Mouse (Mus musculus) kidney, postnatal 25 days (tissue): Measurements from ENCODE around the gene Hist2h3c2.
"Not testable (repeated sequence)": the region's sequence is repeated elsewhere in the genome, so short reads cannot be mapped to it uniquely, and the experiment has no call there.

Experiments
- DNase-seq, 2 experiments: peaks; one replicate each; pipeline ENCODE4 v3.0.0; 2021; ENCODE audit warnings: mixed read lengths in 2 of 2

Hist2h3c2 gene

DNA sequence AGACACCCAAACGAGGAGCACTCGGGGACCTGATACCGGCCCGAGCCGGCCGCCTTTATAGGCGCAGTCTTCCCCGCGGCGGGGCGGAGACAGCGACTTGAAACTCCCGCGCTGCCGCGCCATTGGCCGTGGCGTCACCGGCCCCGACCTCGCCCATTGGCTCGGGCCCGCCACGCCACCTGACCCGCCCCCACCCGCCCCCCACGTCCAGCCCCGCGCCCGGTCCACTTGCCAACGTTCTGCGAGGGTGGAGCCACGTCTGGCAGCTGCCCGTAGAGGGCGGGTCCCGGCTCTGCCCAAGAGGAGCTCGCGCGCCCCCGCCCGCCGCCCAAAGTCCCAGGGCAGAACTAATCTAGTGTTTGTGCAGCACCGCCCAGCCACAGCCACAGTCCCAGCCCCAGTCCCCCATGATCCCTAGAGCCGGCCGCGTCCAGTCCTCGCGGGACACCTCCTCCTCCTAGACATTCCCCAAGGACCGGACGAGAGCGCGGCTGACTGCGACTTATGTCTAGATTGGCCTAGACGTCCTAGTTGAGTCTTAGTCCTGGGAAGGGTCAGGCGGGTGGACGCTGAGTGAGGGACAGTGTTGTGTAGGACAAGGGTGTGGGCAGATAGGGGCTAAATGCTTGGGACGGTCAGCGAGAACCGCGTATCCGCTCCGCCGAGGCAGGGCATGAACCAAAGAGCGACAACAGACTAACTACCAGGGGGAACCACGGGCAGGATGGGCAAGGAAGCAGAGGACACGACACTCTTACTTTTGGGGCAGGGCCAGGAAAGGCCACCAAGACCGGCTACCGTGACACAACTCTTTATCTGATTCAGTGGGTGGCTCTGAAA, at the start of gene Hist2h3c2:
Gene Hist2h3c2 (minus strand): TSS at position 174 of the 840 bp plus-strand sequence.
- DNase-seq = peak in 1 of 2 experiments; percentile 73

DNA sequence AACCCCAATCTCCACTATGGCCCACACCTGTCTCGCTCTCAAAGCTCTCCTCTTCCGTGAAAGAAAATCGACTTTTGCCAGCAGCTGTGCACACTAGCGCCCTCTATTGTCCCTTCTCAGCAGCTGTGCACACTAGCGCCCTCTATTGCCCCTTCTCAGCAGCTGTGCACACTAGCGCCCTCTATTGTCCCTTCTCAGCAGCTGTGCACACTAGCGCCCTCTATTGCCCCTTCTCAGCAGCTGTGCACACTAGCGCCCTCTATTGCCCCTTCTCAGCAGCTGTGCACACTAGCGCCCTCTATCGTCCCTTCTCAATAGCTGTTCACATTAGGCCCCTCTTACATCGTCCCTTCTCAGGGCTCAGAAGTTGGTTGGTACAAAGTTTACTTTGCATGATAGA, 48.4 kb upstream of the Hist2h3c2 start:
- not testable (repeated sequence) for DNase-seq

DNA sequence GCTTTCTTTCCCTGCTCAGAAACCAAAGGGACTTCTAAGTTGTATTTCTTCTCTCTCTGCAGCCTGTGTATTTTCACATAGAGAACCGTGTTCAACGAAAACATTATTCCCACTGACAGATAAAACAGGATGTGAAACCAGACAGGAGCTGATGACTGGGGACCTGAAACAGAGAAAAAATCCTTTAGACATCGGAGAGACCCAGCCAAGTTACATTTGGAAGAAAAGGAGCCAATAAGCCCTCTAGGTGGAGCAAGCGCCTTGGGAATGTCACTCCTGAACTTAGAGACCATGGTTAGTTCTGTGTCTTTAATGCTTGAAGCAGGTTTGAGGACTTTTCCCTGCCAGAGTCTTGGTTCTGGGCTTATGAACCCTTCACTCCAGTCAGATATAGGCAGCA, 45.5 kb upstream of the Hist2h3c2 start:
- DNase-seq = peak in 1 of 2 experiments; percentile 46

DNA sequence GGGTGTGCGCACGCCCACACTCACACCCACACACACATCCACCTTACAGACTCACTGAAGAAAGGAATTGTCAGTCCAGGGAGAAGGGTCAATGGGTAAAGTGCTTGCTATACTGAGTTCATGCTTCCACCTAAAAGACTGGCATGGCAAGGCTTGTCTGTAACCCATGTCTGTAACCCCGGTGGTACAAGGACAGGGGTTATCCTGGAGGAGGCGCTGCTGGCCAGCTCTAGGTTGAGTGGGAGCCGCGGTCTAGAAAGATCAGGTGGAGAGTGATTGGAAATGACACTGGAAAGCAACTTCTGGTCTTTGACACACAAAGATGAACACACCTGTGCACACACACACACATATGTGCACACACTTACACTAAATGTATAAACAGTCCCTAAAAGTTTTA, 41.7 kb upstream of the Hist2h3c2 start:
- DNase-seq = no peak

DNA sequence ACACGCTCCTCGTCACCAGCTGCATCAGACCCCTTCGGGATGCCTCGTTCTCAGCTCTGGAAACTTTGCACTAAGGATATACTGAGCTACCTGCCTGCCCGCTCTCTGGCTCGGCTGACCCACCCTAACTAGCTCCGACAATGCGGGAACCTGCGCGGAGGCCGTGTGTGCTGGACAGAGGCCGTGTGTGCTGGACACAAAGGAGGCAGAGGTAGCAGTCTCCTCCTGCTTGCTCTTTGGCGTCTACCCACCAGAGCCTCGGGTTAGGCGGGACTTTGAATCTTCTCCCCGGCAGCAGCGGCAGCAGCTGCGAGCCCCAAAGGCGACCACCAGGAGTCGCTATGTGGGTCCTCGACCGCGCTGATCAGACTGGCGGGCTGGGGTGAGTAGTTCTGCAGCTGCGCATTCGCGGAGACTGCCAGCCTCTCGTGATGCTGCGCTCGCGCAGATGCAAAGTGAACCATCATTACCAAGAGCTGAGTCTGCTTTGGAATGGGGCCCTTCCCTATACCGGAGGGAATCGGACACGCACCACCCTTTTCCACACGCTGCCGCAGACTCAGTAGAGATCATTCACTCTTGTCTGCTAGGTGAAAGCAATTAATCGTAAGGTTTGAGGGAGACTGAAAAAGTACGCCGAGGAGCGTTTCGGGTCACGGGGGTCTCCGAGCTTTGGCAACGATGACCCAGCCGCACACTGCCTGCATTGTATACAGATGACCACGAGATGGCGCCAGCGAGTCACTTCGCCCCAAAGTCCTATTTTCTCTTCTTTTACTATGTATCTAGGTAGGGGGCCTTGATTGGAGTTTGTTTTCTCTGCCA, 39.1 kb upstream of the Hist2h3c2 start:
- peak; percentile 84 to 90 for DNase-seq

DNA sequence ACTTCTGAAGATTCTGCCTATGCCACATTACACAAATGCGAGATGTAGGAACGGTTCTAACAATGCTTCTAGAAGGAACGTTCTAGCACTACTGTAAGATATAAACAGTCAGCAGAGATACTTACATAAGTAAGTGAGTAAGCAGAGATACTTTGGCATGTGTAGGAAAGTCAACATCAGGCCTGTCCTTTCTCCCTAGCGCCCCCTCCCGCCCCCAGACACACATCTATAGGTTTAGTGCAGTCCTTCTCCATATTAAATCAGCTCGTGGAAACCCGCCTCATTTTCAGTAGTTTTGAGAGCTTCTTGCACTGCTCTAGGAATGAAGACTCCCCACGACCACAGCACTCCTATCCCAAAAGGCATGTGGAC, 38.5 kb upstream of the Hist2h3c2 start:
- no peak for DNase-seq

DNA sequence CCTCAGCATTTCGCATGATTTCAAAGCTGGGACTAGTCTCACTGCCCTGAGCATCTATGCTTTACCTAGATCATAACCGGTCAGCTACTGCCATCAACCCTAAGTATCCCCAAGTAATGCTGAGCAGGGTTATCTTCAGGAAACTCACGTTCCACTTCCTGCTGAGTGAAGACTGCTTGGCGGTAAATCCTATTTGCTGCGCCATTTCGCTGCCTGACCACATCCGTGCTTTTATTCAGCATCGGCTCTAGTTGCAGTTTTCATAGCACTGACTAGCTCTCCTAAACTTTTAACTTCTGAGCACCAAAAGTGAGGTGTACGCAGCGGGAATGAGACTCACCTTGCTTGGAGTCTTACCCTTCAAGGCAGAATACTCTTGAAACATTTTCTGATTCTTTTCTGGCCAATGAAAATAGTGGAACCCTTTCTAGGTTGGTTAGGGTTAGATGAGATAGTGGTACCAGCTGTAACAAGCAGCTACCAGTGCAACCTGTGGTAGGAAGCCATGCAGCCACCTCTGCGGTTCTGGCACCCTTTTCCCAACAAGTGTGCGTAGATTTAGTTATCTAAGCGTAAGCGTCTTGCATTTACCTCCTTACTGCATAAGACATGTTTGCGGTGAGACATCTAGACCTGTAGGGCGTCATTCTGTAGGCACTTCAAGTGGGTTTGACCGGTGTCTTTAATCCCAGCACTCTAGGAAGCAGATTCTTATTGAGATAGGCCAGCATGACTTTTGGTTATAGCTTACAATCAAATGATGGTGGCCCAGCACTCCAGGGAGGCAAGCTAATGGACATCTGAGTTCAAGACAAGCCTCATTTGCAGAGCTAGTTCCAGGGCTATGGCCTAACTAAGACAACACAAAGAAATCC, 34.9 kb upstream of the Hist2h3c2 start:
- DNase-seq = no peak

DNA sequence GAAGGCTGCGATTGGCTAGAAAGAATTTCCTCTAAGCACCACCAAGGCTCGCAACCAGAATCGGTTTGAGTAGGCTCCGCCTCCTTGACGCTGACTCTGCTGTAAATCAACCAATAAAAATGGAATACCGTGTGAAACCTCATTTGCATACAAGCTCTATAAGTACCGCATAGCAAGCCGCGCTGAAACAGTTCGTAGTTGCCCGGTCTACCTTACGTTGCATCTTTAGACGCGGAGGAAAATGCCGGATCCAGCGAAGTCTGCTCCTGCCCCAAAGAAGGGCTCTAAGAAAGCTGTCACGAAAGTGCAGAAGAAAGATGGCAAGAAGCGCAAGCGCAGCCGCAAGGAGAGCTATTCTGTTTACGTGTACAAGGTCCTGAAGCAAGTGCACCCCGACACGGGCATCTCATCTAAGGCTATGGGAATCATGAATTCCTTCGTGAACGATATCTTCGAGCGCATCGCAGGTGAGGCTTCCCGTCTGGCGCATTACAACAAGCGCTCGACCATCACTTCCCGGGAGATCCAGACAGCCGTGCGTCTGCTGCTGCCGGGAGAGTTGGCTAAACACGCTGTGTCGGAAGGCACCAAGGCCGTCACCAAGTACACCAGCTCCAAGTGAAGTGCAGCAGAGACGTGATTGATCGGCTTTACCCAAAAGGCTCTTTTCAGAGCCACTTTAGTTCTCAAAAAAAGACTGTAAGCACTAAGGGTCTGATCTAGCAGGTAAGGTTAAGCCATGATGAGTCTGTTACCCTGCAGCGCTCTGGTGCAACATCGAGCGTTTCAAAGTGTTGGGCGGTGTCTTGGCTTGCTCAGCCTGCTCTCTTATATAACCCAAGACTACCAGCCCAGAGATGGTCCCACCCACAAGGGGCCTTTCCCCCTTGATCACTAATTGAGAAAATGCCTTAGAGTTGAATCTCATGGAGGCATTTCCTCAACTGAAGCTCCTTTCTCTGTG, 30.9 kb upstream of the Hist2h3c2 start, which contains the start of gene Hist2h2bb:
Gene Hist2h2bb (plus strand): TSS at position 242 of the 964 bp plus-strand sequence.
- peak; percentile 94 to 97 for DNase-seq

DNA sequence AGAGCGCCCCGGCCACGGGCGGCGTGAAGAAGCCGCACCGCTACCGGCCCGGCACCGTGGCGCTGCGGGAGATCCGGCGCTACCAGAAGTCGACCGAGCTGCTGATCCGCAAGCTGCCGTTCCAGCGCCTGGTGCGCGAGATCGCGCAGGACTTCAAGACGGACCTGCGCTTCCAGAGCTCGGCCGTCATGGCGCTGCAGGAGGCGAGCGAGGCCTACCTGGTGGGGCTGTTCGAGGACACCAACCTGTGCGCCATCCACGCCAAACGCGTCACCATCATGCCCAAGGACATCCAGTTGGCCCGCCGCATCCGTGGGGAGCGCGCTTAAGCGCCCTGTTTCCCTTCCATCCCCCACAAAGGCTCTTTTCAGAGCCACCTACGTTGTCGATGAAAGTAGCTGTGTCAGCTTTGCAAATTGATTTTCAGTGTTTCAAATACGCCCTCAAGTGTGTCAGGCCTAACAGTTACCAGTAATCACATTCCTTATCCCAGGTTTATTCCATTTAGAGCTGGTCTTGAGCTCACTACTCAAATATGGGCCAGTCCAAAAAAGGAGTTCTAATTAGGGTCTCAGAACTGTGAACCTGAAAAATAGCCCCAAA, 29.9 kb upstream of the Hist2h3c2 start:
- not testable (repeated sequence) for DNase-seq

DNA sequence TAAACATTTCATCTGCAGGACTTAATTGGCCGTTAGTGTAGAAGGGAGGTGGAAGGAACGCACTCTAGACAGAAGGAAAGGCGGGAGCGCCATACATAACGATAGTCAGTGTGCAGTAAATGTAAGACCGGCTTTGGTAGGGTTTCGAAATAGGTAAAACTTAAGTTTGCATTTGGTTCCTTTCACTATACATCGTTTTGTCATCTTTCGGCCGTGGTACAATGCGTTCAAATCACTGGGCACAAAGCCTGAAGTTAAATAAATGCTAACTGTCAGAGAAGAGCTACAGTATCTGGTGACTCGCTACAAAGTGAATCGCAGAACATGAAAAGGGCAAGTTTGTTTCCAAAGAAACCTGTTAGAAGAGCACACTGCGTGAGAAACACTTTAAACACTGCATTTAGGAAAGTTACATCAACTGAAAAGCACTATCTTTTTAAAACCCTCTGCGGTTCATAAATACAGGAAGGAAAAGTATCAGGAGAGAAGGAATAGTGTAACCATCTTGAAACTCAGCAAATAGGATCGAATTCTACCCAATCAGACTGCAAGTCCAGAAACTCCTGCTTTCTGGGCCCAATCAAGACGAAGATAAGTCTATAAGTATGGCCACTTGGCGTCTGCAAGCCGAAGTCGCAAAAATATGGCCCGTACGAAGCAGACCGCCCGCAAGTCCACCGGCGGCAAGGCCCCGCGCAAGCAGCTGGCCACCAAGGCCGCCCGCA, 29.3 kb upstream of the Hist2h3c2 start, which contains the start of gene Hist2h3b:
Gene Hist2h3b (plus strand): TSS at position 604 of the 725 bp plus-strand sequence.
- peak; percentile 78 to 89 for DNase-seq

DNA sequence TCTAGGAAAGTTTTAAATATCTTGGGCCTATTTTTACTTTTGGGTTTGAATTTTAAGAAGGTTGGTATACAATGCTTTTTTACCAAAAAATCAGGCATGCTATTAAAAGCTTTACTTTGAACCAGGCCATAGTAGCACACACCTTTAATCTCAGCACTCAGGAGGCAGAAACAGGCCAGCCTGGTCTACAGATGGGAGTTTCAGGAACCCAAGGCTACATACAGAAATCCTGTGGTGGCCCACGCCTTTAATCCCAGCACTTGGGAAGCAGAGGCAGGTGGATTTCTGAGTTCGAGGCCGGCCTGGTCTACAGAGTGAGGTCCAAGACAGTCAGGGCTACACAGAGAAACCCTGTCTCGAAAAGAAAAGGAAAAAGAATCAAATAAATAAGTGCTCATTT, 28.6 kb upstream of the Hist2h3c2 start:
- DNase-seq = no peak

DNA sequence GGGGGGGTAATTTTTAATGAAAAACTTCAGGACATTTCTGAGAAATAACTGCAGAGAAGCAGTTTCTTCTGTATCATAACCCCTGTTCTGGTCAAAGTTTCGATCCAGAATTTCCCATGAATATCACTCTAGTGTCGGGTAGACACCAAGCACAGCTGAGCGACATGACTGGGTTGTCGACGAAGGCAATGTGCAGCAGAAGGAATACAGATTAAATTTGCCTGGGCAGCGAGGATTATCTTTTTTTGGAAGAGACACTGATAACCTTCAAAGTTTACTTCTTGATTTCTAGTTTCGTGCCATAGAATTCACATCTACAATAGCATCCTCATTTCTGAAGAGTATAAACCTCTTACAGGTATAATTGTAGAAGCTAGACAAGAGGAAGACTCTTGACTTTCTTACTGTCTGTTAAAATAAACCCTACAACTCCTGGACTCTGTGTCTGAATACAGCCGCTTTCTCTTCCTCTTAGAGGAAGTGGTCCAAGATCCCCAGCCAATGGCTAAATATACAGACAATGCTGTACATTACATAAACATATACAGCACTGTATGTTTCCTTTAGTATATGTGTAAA, 27.3 kb upstream of the Hist2h3c2 start:
- no peak for DNase-seq

DNA sequence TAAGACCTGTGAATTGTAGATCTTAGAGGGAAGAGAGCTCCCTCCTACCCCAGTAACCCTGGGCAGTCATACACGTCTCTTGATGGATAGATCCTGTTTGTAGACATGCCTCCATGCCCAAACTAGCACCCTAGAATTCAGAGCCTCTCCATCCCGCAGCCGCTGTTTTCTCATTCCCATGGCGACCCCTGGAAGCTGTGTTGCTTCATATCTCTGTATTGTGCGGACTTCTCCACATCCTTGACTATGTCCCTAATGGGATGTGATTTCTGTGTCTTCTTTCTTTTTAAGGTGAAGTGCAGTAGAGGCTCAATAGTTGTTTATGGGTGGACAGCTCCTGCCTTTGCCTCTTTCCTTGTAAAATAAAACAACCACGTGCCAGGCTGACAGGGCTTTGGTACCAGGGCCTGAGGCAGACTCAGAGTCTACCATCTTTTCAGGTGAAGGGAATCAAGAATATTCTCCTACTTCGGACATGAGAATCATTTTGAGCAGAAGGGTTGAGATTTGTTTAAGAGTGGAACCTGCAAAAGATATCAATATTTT, 25.6 kb upstream of the Hist2h3c2 start:
- DNase-seq = no peak

DNA sequence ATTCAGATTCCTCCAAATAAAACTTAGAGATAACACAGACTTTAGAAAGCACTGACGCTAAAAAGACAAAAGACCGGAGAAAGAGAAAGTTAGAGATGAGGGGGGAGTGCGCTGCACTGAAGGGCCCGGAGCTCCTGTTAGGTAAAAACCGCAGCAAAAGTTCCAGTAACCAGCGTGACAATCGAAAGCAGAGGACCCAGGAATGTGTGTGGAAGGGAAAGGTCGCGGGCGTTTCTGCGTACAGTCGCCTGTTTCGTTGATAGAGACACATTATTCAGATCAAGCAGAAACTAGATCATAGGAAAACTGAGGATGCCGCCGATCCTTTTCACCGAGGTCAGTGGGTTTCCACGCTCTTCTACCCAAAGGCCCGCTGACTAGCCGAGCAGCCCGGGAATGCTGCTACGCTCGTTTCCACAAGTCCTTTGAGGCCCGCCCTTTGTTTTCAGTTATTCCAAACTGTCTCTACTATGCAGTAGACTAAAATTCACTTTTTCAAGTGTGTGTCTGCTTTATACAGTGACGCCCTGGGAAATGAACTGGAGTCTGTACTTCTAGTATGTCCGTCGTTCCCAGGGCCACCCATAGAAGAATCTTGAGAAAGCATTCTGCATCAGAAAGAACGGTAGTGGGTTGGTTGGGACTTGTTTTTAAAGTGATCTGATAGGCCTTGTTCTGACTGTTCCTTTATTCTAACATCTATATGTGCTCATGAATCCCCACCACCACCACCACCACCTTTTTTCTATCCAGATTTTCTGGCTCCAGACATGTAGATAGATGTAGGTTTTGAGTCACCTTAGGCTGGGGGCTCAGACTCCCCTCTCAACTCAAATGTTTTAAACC, 24.9 kb upstream of the Hist2h3c2 start:
- peak; percentile 41 to 67 for DNase-seq

DNA sequence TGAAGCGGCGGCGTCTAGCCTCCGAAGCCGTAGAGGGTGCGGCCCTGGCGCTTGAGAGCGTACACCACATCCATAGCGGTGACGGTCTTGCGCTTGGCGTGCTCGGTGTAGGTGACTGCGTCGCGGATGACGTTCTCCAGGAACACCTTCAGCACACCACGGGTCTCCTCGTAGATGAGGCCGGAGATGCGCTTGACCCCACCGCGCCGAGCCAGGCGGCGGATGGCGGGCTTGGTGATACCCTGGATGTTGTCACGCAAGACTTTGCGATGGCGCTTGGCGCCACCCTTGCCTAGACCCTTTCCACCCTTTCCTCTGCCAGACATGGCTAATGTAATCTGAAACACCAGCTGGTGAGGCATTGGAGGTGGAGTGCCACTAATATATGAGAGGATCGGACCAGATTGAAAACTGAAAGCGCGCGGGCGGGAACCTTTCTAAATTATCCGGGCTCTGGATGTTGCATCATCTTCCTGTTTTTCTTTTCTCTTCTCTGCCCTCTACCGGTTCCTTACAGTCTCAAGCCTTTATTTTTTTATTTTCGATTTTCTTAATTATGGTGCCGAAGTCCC, 24.1 kb upstream of the Hist2h3c2 start, which contains the start of gene Hist2h4:
Gene Hist2h4 (minus strand): TSS at position 333 of the 572 bp plus-strand sequence.
- DNase-seq = peak; percentile 95 to 96

DNA sequence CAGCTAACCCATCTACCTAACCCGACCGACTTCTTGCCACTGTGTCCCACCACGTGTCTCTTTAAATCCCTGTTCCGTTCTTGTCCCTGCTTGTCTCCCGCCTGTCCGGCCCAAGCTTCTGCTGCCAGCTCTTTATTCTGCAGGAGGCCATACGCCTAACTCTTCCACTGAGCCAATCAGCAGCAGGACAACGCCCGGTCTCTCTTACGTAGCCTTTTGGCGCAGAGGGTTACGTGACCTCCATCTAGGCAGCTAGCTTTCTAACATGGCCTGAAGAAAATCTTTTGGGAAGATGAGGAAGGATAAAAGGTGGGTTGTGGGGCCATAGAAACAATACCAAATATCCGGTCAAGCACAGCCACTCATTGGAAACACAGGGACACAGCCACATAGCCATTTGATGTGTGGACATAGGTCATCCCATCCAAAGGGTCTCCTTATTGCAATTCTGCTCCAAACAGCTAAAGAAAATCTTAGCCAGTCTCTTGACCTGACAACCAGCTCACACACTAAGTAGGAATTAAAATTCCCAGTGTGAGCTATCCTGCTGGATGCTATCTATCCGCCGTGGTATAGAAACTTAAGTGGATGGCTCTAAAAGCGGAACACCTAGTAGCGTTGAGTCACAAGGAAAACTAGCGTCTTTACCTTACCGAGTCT, 23.4 kb upstream of the Hist2h3c2 start:
- peak; percentile 82 to 92 for DNase-seq

DNA sequence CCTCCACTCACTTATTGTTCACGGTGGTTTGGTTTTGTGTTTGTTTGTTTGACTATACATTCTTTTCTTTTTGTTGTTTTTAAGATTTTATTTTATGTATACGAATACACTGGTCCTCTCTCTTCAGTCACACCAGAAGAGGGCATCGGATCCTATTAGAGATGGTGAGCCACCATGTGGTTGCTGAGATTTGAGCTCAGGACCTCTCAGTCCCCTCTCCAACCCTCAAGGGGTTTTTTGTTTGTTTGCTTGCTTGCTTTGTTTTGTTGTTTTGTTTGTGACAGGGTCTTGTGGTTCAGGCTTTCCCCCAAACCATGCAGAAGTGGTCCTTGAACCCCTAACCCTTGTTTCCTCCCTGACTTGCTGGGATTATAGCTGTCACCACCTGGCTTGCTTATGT, 22.7 kb upstream of the Hist2h3c2 start:
- no peak for DNase-seq
